Mouse (Mus musculus) embryonic facial prominence, embryonic 14.5 days (tissue): ENCODE measurements around the gene Lrp4. TPM values are rescaled to one million over a fixed set of nuclear protein-coding genes. Genes with fewer than 3 reads are reported as not detected.
A peak's percentile ranks its signal among the peaks of the same experiment; 100 is the strongest.

Source experiments
- ATAC-seq: fragments of 200-750 bp; cut with Nextera tagmentation; 2 replicates; pipeline ENCODE4 v1.8.0; 2017; ENCODE audit warnings: low read depth, moderate number of reproducible peaks, moderate TSS enrichment
- DNase-seq: peaks from one replicate; pipeline ENCODE4 v3.0.0-alpha.2; 2015; ENCODE audit warnings: low spot score
- H3K27ac ChIP-seq: fragments of 300-500 bp; sonication (generic); replicated peaks from 2 replicates; pipeline ENCODE4 v1.5.1; 2014; ENCODE audit warnings: low read depth, mild to moderate bottlenecking, low read length, moderate library complexity
- H3K27me3 ChIP-seq: fragments of 300-500 bp; sonication (generic); replicated peaks from 2 replicates; pipeline ENCODE4 v1.6.1; 2014; ENCODE audit warnings: low read length; ENCODE audit not compliant: control insufficient read depth, insufficient read depth
- H3K36me3 ChIP-seq: fragments of 300-500 bp; sonication (generic); 2 replicates; pipeline ENCODE4 v1.6.1; 2014; ENCODE audit warnings: low read length, mixed read lengths; ENCODE audit not compliant: control insufficient read depth, insufficient read depth
- H3K4me1 ChIP-seq: fragments of 300-500 bp; sonication (generic); 2 replicates; pipeline ENCODE4 v1.6.1; 2014; ENCODE audit warnings: antibody characterized with exemption, low read length; ENCODE audit not compliant: control insufficient read depth, insufficient read depth
- H3K4me2 ChIP-seq: fragments of 300-500 bp; sonication (generic); 2 replicates; pipeline ENCODE4 v1.6.1; 2014; ENCODE audit warnings: low read depth, mild to moderate bottlenecking, low read length, moderate library complexity, mixed read lengths
- H3K4me3 ChIP-seq: fragments of 300-500 bp; sonication (generic); 2 replicates; pipeline ENCODE4 v1.5.1; 2014; ENCODE audit warnings: low read depth, mild to moderate bottlenecking, low read length
- H3K9ac ChIP-seq: fragments of 300-500 bp; sonication (generic); 2 replicates; pipeline ENCODE4 v1.6.1; 2014; ENCODE audit warnings: low read depth, mild to moderate bottlenecking, low read length, moderate library complexity, mixed read lengths
- H3K9me3 ChIP-seq: fragments of 300-500 bp; sonication (generic); 2 replicates; pipeline ENCODE4 v1.6.1; 2016; ENCODE audit warnings: low read length; ENCODE audit not compliant: control insufficient read depth
- WGBS: fragments of 180-500 bp; shearing (Covaris S2); extraction: QIAGEN DNeasy Blood & Tissue Kit; methylation state at CpG from one replicate; pipeline ENCODE4 v1.1.7; 2014; 5-methylcytosine and 5-hydroxymethylcytosine counted together
- polyA plus RNA-seq: library from polyadenylated mRNA; unstranded; fragments of >200 nt; fragmentation: Nextera tagmentation; extraction: Ambion mirVana; gene quantifications from 2 replicates; pipeline ENCODE4 v1.2.1, GENCODE M21; 2014

The Lrp4 gene
- polyA plus RNA-seq, 1 experiment from 2014 or later: 7.3 TPM

DNA sequence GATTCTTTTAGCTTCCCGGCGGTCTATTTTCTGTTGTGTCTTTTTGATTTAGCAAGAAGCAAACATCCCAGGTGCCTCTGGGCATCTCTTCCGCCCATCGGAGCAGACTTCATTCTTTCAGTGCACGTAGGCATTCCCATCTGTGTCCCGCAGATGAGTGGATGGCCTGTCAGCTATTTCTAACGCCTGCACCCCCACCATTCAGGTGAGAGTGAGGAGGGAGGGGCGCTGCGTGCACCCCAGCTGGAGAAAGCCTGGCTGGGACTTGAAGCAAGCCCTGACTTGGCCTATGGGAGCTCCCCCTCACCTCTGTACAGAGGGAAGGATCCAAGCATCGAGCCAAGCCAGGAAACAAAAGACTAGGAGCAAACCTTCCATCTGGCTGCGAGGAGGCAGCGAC, 5.4 kb downstream of the Lrp4 start:
- Histone ChIP-seq H3K4me2 (peak overlapping the region; percentile 10; the same call in 1 of the 2 replicates), H3K36me3 (no peaks in the 10 kb centered on the region), H3K4me3 (no peak overlapping the region), H3K4me1 (peaks cover 30% of the 10 kb centered on the region), H3K27ac (no peak overlapping the region; the same call in 1 of the 2 replicates), H3K27me3 (no peaks in the 10 kb centered on the region), H3K9me3 (no peaks in the 10 kb centered on the region), H3K9ac (peak overlapping the region; percentile 15; the same call in 1 of the 2 replicates)
- WGBS: 13% methylated on average over 11 of the region's 12 CpGs
- peak; percentile 65 for DNase-seq
- peak; percentile 47; the same call in 1 of the 2 replicates for ATAC-seq

DNA sequence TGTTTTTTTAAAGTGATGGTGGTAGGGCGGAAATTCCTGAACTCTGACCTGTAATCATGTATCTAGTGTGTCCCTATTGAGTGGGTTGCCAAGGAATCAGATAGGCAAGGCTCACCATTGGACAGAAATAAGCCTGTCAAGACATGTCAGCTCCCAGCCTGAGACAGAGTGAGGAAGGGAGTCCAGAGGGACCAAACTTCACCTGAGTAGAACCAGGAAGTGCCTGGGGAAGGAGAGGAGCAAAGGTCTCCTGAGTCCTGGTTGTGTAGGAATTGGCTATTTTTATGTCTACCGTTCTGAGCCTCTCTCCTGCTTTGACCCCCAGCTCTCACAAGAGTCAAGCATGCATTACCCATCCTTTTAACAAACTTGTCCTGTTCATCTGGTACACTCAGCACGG, 8.6 kb downstream of the Lrp4 start:
- 82% methylated on average over 3 of the region's 3 CpGs for WGBS
- Histone ChIP-seq H3K4me1 (peaks cover 22% of the 10 kb centered on the region), H3K9ac (no peak overlapping the region), H3K27ac (no peak overlapping the region), H3K9me3 (no peaks in the 10 kb centered on the region), H3K4me3 (no peak overlapping the region), H3K4me2 (no peak overlapping the region), H3K27me3 (no peaks in the 10 kb centered on the region), H3K36me3 (peaks cover 3% of the 10 kb centered on the region; the same call in 1 of the 2 replicates)
- no peak for DNase-seq
- ATAC-seq: no peak

DNA sequence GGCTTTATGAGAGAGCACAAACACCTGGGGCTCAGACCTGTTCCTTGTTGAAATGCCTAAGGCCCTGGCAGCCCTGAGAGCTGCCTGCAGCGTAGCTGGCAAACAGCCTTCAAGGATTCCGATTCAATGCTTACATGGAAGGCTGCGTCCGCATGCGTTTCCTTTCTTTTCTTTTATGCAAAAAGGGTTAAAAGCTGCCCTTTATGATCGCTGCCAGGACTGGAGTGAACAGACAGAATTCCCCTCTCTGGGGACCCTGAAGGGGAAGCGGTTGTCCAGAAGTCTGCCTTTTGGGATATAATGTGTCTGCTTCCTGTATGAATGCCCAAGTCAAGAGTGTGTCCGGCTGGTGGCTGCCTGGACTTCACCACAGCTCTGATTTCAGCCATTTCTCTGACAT, 10.3 kb downstream of the Lrp4 start:
- Histone ChIP-seq H3K27ac (no peak overlapping the region; the same call in 1 of the 2 replicates), H3K27me3 (no peaks in the 10 kb centered on the region), H3K9ac (no peak overlapping the region), H3K4me1 (peaks cover 7% of the 10 kb centered on the region; the same call in 1 of the 2 replicates), H3K36me3 (peaks cover 17% of the 10 kb centered on the region), H3K4me3 (no peak overlapping the region), H3K4me2 (no peak overlapping the region), H3K9me3 (no peaks in the 10 kb centered on the region)
- ATAC-seq (no peak), DNase-seq (peak; percentile 41)
- 52% methylated on average over 8 of the region's 8 CpGs for WGBS

DNA sequence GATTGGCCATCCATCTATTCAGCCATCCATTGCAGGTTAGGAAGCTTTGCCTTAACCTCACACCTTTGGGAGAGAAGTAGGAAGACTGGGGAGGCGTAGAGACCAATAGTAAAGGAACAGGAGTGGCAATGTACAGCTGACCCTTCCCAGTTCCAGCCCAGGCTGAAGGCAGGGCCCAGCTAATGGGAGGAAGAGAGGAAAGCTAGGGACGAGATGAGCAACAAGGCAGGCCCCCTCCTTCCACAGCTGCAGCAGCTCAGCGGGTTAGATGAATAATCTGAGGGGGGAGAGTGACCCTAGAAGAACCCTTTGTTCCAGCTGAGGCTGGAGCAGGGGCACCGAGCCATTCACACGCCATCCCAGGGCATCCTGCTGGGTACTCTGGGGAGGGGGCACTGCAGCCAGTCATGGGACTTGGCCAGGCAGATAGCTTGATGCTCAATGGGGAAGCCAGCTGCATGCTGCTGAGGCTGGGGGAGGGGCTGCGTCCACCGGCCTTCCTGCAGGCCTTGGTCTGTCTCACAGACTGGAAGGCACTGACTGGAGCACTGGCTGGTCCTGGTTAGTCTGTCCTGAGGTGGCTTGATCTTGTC, 12.8 kb downstream of the Lrp4 start:
- Histone ChIP-seq H3K9me3 (no peaks in the 10 kb centered on the region), H3K4me2 (no peak overlapping the region), H3K4me3 (no peak overlapping the region), H3K27ac (no peak overlapping the region), H3K27me3 (no peaks in the 10 kb centered on the region), H3K4me1 (no peaks in the 10 kb centered on the region), H3K9ac (no peak overlapping the region), H3K36me3 (peaks cover 42% of the 10 kb centered on the region)
- ATAC-seq (no peak), DNase-seq (peak; percentile 32)
- WGBS: 35% methylated on average over 7 of the region's 7 CpGs

DNA sequence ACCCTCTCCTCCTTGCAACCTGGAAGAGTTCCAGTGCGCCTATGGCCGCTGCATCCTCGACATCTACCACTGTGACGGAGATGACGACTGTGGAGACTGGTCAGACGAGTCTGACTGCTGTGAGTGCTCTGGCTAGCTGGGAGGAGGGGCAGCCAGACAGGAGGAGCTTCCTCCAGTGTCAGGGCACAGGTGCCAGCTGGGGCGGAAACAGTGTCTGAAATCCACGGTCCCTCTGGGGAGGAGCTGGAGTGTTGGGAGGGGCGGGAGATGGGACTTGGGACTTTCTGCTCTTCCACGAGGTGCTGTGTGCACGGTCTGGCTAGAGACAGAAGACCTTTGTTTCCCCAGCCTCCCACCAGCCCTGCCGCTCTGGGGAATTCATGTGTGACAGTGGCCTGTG, 17.0 kb downstream of the Lrp4 start:
- H3K36me3 ChIP-seq: peaks cover 81% of the 10 kb centered on the region
- no peaks in the 10 kb centered on the region for H3K4me1 ChIP-seq
- H3K4me3 ChIP-seq: no peak overlapping the region
- no peaks in the 10 kb centered on the region for H3K27me3 ChIP-seq
- 50% methylated on average over 12 of the region's 12 CpGs for WGBS
- H3K4me2 ChIP-seq: no peak overlapping the region
- ATAC-seq: peak; percentile 79
- no peaks in the 10 kb centered on the region for H3K9me3 ChIP-seq
- peak; percentile 82 for DNase-seq
- H3K27ac ChIP-seq: no peak overlapping the region
- H3K9ac ChIP-seq: no peak overlapping the region

DNA sequence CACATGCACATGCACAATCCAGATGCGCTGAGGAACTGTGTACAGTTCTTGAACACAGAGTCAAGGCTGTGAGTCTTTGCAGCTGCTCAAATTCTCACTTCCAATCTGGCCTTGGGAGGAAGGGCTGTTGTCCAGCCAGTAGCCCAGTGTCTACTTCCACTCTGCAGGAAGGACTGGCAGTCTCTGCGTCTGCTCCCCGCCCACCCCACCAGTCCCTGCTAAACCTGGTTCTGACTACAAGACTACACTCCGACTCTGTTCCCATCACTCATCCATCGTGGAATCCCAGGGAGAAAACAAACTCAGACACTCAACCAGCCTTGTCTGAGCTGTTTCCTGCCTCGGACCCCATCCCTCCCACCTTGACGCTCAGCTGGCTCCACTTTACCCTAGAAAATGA, 18.5 kb downstream of the Lrp4 start:
- Histone ChIP-seq H3K27me3 (no peaks in the 10 kb centered on the region), H3K27ac (no peak overlapping the region), H3K4me1 (no peaks in the 10 kb centered on the region), H3K4me3 (no peak overlapping the region), H3K9me3 (no peaks in the 10 kb centered on the region), H3K9ac (no peak overlapping the region), H3K4me2 (no peak overlapping the region), H3K36me3 (peaks cover 90% of the 10 kb centered on the region)
- 59% methylated on average over 7 of the region's 7 CpGs for WGBS
- DNase-seq: no peak
- no peak for ATAC-seq

DNA sequence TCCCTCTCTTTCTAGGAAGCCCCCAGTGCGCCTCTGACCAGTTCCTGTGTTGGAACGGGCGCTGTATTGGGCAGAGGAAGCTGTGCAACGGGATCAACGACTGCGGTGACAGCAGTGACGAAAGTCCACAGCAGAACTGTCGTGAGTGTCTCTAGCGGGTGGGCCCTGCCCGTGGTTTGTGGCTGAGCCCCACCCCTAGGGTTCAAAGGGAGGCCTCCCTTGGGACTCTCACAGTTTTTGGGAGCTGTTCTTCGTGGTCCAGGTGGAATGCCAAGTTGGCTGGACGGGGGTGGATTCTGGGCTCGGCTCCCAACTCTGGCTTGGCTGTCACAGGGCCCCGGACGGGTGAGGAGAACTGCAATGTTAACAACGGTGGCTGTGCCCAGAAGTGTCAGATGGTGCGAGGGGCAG, 18.9 kb downstream of the Lrp4 start:
- no peak overlapping the region for H3K4me2 ChIP-seq
- H3K9ac ChIP-seq: no peak overlapping the region
- H3K27me3 ChIP-seq: no peaks in the 10 kb centered on the region
- peaks cover 89% of the 10 kb centered on the region for H3K36me3 ChIP-seq
- WGBS: 61% methylated on average over 17 of the region's 17 CpGs
- no peak; the same call in 1 of the 2 replicates for ATAC-seq
- H3K27ac ChIP-seq: no peak overlapping the region
- no peaks in the 10 kb centered on the region for H3K4me1 ChIP-seq
- H3K9me3 ChIP-seq: no peaks in the 10 kb centered on the region
- H3K4me3 ChIP-seq: no peak overlapping the region
- DNase-seq: no peak

DNA sequence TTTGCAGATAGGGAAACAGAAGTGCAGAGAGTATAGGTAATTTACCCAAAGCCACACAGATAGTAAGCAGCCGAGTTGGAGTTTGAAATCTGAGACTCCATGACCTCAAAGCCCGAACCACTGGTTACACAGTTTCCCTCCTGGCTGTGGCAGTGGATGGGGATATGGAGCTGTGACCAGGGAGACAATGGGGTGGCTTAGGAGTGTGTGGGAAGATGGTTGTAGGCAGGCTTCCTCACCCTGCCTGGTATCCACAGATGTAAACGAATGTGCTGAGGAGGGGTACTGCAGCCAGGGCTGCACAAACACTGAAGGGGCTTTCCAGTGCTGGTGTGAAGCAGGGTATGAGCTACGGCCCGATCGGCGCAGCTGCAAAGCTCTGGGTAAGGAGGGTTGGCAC, 19.5 kb downstream of the Lrp4 start:
- no peak overlapping the region for H3K4me2 ChIP-seq
- H3K36me3 ChIP-seq: peaks cover 90% of the 10 kb centered on the region
- no peak overlapping the region for H3K27ac ChIP-seq
- H3K27me3 ChIP-seq: no peaks in the 10 kb centered on the region
- DNase-seq (no peak), ATAC-seq (no peak)
- H3K4me1 ChIP-seq: no peaks in the 10 kb centered on the region
- no peak overlapping the region for H3K4me3 ChIP-seq
- 72% methylated on average over 7 of the region's 7 CpGs for WGBS
- H3K9me3 ChIP-seq: no peaks in the 10 kb centered on the region
- no peak overlapping the region for H3K9ac ChIP-seq

DNA sequence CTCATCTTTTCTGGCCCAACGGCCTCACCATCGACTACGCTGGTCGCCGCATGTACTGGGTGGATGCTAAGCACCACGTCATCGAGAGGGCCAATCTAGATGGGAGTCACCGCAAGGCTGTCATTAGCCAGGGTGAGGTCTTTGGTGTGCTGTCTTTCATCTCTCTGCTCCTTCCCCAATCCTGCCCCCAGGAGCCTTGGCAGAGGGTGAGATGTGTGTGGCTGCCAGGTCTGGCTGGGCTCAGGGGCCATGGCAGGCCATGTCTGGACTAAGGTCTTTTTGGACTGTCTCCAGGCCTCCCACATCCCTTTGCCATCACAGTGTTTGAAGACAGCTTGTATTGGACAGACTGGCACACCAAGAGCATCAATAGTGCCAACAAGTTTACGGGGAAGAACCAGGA, 23.1 kb downstream of the Lrp4 start:
- H3K4me2 ChIP-seq: no peak overlapping the region
- H3K9me3 ChIP-seq: no peaks in the 10 kb centered on the region
- no peaks in the 10 kb centered on the region for H3K27me3 ChIP-seq
- no peak overlapping the region for H3K9ac ChIP-seq
- no peak for ATAC-seq
- 94% methylated on average over 9 of the region's 9 CpGs for WGBS
- DNase-seq: no peak
- no peaks in the 10 kb centered on the region for H3K4me1 ChIP-seq
- no peak overlapping the region for H3K27ac ChIP-seq
- peaks cover 79% of the 10 kb centered on the region for H3K36me3 ChIP-seq
- no peak overlapping the region for H3K4me3 ChIP-seq
